Mouse (Mus musculus): ENCODE measurements around the gene Ephb4. TPM values are rescaled to one million over a fixed set of nuclear protein-coding genes. Genes with fewer than 3 reads are reported as not detected.

Ephb4 gene
- polyA plus RNA-seq, 1 experiment from 2014 or later = 53.7 TPM

- 0 out of 2 replicates have a peak, but pooled peaks have one; percentile 13 for ATAC-seq (ENCODE audit: low FRiP score, low TSS enrichment)
- H3K27me3 ChIP-seq (ENCODE audit: insufficient read depth, low read length) = no peaks in the 10 kb centered on the region
- 48% methylated on average over 9 of the region's 9 CpGs for WGBS
- no peak overlapping the region for H3K4me2 ChIP-seq (replicated peaks; ENCODE audit: low read depth, low read length)
- peaks cover 16% of the 10 kb centered on the region for H3K4me1 ChIP-seq (ENCODE audit: insufficient read depth, low read length)
- no peak overlapping the region for H3K4me3 ChIP-seq (ENCODE audit: low read length)
- peaks cover 38% of the 10 kb centered on the region for H3K36me3 ChIP-seq (ENCODE audit: insufficient read depth, low read length)
- no peak overlapping the region for H3K9ac ChIP-seq (replicated peaks; ENCODE audit: low read length)
- H3K9me3 ChIP-seq (ENCODE audit: low read length) = no peaks in the 10 kb centered on the region
- H3K27ac ChIP-seq (ENCODE audit: low read length) = no peak overlapping the region
These were observed 26.8 kb downstream of the Ephb4 start for GRCm38 (mm10) chr5:137376722-137377121.

DNA sequence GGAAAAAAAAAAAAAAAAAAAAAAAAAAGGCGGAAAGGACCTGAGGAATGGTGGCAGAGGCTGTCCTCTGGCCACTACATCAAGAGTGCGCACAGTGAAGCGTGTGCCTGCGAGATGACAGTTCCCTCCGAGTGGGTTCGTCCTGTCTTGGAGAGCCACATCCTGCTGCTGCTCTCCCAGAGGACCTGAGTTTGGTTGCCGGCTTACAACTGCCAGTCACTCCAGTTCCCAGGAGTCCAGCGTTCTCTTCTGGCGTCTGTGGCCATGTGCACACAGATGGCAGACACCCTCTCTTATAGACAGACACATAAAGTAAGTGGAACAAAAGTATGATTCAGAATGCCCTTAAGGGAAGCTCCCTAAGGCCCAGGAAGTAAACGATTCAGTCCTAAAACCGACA lies 27.3 kb downstream of the Ephb4 start:
- Histone ChIP-seq H3K4me1 (ENCODE audit: insufficient read depth, low read length) (peaks cover 16% of the 10 kb centered on the region), H3K9me3 (ENCODE audit: low read length) (no peaks in the 10 kb centered on the region), H3K4me2 (replicated peaks; ENCODE audit: low read depth, low read length) (peak overlapping the region; percentile 37), H3K27ac (ENCODE audit: low read length) (0 out of 2 replicates have a peak overlapping the region, but pooled peaks have one; percentile 41), H3K9ac (replicated peaks; ENCODE audit: low read length) (peak overlapping the region; percentile 49; the same call in 1 of the 2 replicates), H3K36me3 (ENCODE audit: insufficient read depth, low read length) (peaks cover 34% of the 10 kb centered on the region), H3K27me3 (ENCODE audit: insufficient read depth, low read length) (no peaks in the 10 kb centered on the region), H3K4me3 (ENCODE audit: low read length) (no peak overlapping the region)
- ATAC-seq (ENCODE audit: low FRiP score, low TSS enrichment) = 0 out of 2 replicates have a peak, but pooled peaks have one; percentile 23
- WGBS = 29% methylated on average over 10 of the region's 11 CpGs

- no peak overlapping the region for H3K27ac ChIP-seq (ENCODE audit: low read length)
- no peak for ATAC-seq (ENCODE audit: low FRiP score, low TSS enrichment)
- H3K9me3 ChIP-seq (ENCODE audit: low read length) = no peaks in the 10 kb centered on the region
- peaks cover 16% of the 10 kb centered on the region for H3K4me1 ChIP-seq (ENCODE audit: insufficient read depth, low read length)
- no peak overlapping the region for H3K4me3 ChIP-seq (ENCODE audit: low read length)
- H3K4me2 ChIP-seq (replicated peaks; ENCODE audit: low read depth, low read length) = peak overlapping the region; percentile 37
- H3K36me3 ChIP-seq (ENCODE audit: insufficient read depth, low read length) = peaks cover 29% of the 10 kb centered on the region
- no peaks in the 10 kb centered on the region for H3K27me3 ChIP-seq (ENCODE audit: insufficient read depth, low read length)
- 21% methylated on average over 11 of the region's 15 CpGs for WGBS
- no peak overlapping the region; the same call in 1 of the 2 replicates for H3K9ac ChIP-seq (replicated peaks; ENCODE audit: low read length)
These were observed 27.7 kb downstream of the Ephb4 start for GRCm38 (mm10) chr5:137377603-137378002.

DNA sequence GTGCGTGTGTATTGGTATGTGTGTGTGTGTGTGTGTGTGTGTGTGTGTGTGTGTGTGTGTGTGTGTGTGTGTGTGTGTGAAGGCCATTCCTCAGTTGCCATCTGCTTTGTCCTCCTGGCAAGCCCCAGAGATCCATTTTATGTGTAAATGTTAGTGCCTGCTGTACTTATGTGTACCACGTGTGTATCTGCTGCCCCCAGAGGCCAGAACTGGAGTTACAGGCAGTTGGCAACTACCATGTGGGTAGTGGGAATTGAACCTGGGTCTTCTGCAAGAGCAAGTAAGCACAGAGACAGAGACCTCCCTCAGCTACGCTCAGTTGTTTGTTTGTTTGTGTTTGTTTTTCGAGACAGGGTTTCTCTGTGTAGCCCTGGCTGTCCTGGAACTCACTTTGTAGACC lies 31.2 kb downstream of the Ephb4 start:
- H3K36me3 ChIP-seq (ENCODE audit: insufficient read depth, low read length) = no peaks in the 10 kb centered on the region
- H3K27me3 ChIP-seq (ENCODE audit: insufficient read depth, low read length) = no peaks in the 10 kb centered on the region
- ATAC-seq (ENCODE audit: low FRiP score, low TSS enrichment) = no peak
- no peak overlapping the region for H3K4me3 ChIP-seq (ENCODE audit: low read length)
- no peaks in the 10 kb centered on the region for H3K9me3 ChIP-seq (ENCODE audit: low read length)
- no peak overlapping the region for H3K9ac ChIP-seq (replicated peaks; ENCODE audit: low read length)
- WGBS = 53% methylated on average over 4 of the region's 4 CpGs
- H3K4me2 ChIP-seq (replicated peaks; ENCODE audit: low read depth, low read length) = no peak overlapping the region
- peaks cover 9% of the 10 kb centered on the region for H3K4me1 ChIP-seq (ENCODE audit: insufficient read depth, low read length)
- H3K27ac ChIP-seq (ENCODE audit: low read length) = no peak overlapping the region

- WGBS = 84% methylated on average over 7 of the region's 7 CpGs
- Histone ChIP-seq H3K27me3 (ENCODE audit: insufficient read depth, low read length) (no peaks in the 10 kb centered on the region), H3K9me3 (ENCODE audit: low read length) (no peaks in the 10 kb centered on the region), H3K36me3 (ENCODE audit: insufficient read depth, low read length) (no peaks in the 10 kb centered on the region), H3K9ac (replicated peaks; ENCODE audit: low read length) (no peak overlapping the region), H3K4me1 (ENCODE audit: insufficient read depth, low read length) (no peaks in the 10 kb centered on the region), H3K4me2 (replicated peaks; ENCODE audit: low read depth, low read length) (no peak overlapping the region), H3K4me3 (ENCODE audit: low read length) (no peak overlapping the region), H3K27ac (ENCODE audit: low read length) (no peak overlapping the region)
- ATAC-seq (ENCODE audit: low FRiP score, low TSS enrichment) = no peak
These were observed 33.5 kb downstream of the Ephb4 start for GRCm38 (mm10) chr5:137383441-137383840.

DNA sequence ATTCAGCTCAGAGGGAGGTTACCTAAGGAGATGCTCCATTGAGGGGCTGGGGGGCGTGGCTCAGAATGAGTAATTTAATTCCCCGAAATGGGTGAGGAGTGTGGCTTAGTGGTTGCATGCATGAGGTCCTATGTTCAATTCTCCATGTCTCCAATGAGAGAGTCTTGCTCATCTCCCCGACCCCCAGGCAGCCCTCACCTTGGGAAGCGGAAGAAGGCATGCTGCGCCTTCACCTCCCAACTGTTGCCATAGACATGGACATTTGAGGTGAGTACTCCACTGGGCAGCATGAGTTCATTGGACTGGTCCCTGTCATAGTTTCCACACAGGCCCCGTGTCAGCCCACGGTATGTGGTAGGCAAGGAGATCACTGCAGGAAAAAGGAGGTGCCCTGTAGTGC lies 36.8 kb downstream of the Ephb4 start:
- H3K9ac ChIP-seq (replicated peaks; ENCODE audit: low read length) = no peak overlapping the region
- H3K4me2 ChIP-seq (replicated peaks; ENCODE audit: low read depth, low read length) = no peak overlapping the region
- H3K4me1 ChIP-seq (ENCODE audit: insufficient read depth, low read length) = no peaks in the 10 kb centered on the region
- H3K36me3 ChIP-seq (ENCODE audit: insufficient read depth, low read length) = no peaks in the 10 kb centered on the region
- no peaks in the 10 kb centered on the region for H3K9me3 ChIP-seq (ENCODE audit: low read length)
- H3K27me3 ChIP-seq (ENCODE audit: insufficient read depth, low read length) = no peaks in the 10 kb centered on the region
- H3K4me3 ChIP-seq (ENCODE audit: low read length) = no peak overlapping the region
- WGBS = 84% methylated on average over 7 of the region's 7 CpGs
- no peak overlapping the region for H3K27ac ChIP-seq (ENCODE audit: low read length)
- ATAC-seq (ENCODE audit: low FRiP score, low TSS enrichment) = no peak

DNA sequence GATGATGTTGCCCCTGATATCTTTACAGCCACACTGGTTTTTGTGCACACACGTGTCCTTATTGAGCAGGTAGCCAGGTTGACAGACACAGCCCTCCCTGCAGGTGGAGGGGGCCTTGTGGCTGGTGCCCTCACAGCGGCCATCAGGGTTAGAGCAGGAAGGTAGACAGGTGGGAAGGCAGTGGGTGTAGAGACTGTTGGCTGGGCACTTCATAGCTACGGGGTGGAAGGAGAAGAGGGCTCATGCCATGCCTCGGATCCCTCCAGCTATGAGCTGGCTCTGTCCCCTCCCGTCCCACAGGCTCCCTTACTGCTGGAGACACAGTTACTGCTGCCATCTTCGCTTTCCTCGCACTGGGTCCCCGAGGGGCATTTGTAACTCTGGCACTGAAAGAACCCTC lies 41.7 kb downstream of the Ephb4 start:
- Histone ChIP-seq H3K4me2 (replicated peaks; ENCODE audit: low read depth, low read length) (no peak overlapping the region), H3K4me1 (ENCODE audit: insufficient read depth, low read length) (no peaks in the 10 kb centered on the region), H3K9me3 (ENCODE audit: low read length) (no peaks in the 10 kb centered on the region), H3K27ac (ENCODE audit: low read length) (no peak overlapping the region), H3K9ac (replicated peaks; ENCODE audit: low read length) (no peak overlapping the region), H3K36me3 (ENCODE audit: insufficient read depth, low read length) (no peaks in the 10 kb centered on the region), H3K4me3 (ENCODE audit: low read length) (no peak overlapping the region), H3K27me3 (ENCODE audit: insufficient read depth, low read length) (no peaks in the 10 kb centered on the region)
- WGBS = 83% methylated on average over 8 of the region's 8 CpGs
- ATAC-seq (ENCODE audit: low FRiP score, low TSS enrichment) = no peak

- Histone ChIP-seq H3K9ac (replicated peaks; ENCODE audit: low read length) (no peak overlapping the region), H3K36me3 (ENCODE audit: insufficient read depth, low read length) (no peaks in the 10 kb centered on the region), H3K27ac (ENCODE audit: low read length) (no peak overlapping the region), H3K4me1 (ENCODE audit: insufficient read depth, low read length) (no peaks in the 10 kb centered on the region), H3K4me3 (ENCODE audit: low read length) (no peak overlapping the region), H3K4me2 (replicated peaks; ENCODE audit: low read depth, low read length) (no peak overlapping the region), H3K27me3 (ENCODE audit: insufficient read depth, low read length) (no peaks in the 10 kb centered on the region), H3K9me3 (ENCODE audit: low read length) (no peaks in the 10 kb centered on the region)
- 54% methylated on average over 7 of the region's 7 CpGs for WGBS
- ATAC-seq (ENCODE audit: low FRiP score, low TSS enrichment) = no peak
These were observed 44.5 kb downstream of the Ephb4 start for GRCm38 (mm10) chr5:137394456-137394855.

GRCm38 (mm10) chr5:137404081-137404480 lies 54.2 kb downstream of the Ephb4 start:
- WGBS = 68% methylated on average over 2 of the region's 2 CpGs
- Histone ChIP-seq H3K4me2 (replicated peaks; ENCODE audit: low read depth, low read length) (no peak overlapping the region), H3K27ac (ENCODE audit: low read length) (no peak overlapping the region), H3K4me1 (ENCODE audit: insufficient read depth, low read length) (peaks cover 4% of the 10 kb centered on the region; the same call in 1 of the 2 replicates), H3K4me3 (ENCODE audit: low read length) (no peak overlapping the region), H3K9ac (replicated peaks; ENCODE audit: low read length) (no peak overlapping the region), H3K27me3 (ENCODE audit: insufficient read depth, low read length) (no peaks in the 10 kb centered on the region), H3K36me3 (ENCODE audit: insufficient read depth, low read length) (no peaks in the 10 kb centered on the region), H3K9me3 (ENCODE audit: low read length) (no peaks in the 10 kb centered on the region)
- no peak for ATAC-seq (ENCODE audit: low FRiP score, low TSS enrichment)

- Histone ChIP-seq H3K36me3 (ENCODE audit: insufficient read depth, low read length) (no peaks in the 10 kb centered on the region), H3K27ac (ENCODE audit: low read length) (no peak overlapping the region), H3K9me3 (ENCODE audit: low read length) (no peaks in the 10 kb centered on the region), H3K4me3 (ENCODE audit: low read length) (no peak overlapping the region), H3K27me3 (ENCODE audit: insufficient read depth, low read length) (no peaks in the 10 kb centered on the region), H3K9ac (replicated peaks; ENCODE audit: low read length) (no peak overlapping the region), H3K4me1 (ENCODE audit: insufficient read depth, low read length) (peaks cover 4% of the 10 kb centered on the region; the same call in 1 of the 2 replicates), H3K4me2 (replicated peaks; ENCODE audit: low read depth, low read length) (no peak overlapping the region)
- ATAC-seq (ENCODE audit: low FRiP score, low TSS enrichment) = no peak
- WGBS = 72% methylated on average over 6 of the region's 6 CpGs
These were observed 59.5 kb downstream of the Ephb4 start for GRCm38 (mm10) chr5:137409451-137409850.

Data from kidney, embryonic 16.5 days (tissue).